Mouse (Mus musculus) brain, embryonic 14.5 days (tissue): ENCODE measurements at regions not wholly inside any gene's neighbourhood (a gene's known extent, or its start where the extent isn't known, plus 50 kb on each side); places are given as distances from the start of the nearest gene placed in this dataset.

Experiments
- CTCF ChIP-seq: fragments of 200-500 bp; IDR thresholded peaks from 2 replicates; pipeline ENCODE4 v1.5.1; 2012; ENCODE audit warnings: inconsistent platforms, mild to moderate bottlenecking, moderate library complexity, borderline replicate concordance; ENCODE audit not compliant: insufficient read depth, insufficient read length; ENCODE audit errors: extremely low read depth
- POLR2A ChIP-seq: fragments of 200-500 bp; IDR thresholded peaks from 2 replicates; pipeline ENCODE4 v1.6.1; 2012; ENCODE audit warnings: mild to moderate bottlenecking, inconsistent platforms, borderline replicate concordance; ENCODE audit not compliant: poor library complexity, insufficient read depth, insufficient read length, severe bottlenecking; ENCODE audit errors: extremely low read depth

- no peak for TF ChIP-seq CTCF
- no peak for TF ChIP-seq POLR2A
Observed at GRCm38 (mm10) chr2:170209121-170209520, 61.2 kb upstream of the Zfp217 start.
